Mouse (Mus musculus) forelimb bud, embryonic 11.5 days (tissue): Measurements from ENCODE around the gene Astn1.

Source experiments
- DNase-seq: peaks from one replicate; pipeline ENCODE4 v3.0.0-alpha.2; 2012; ENCODE audit warnings: low read depth, low spot score

Gene Astn1

DNA sequence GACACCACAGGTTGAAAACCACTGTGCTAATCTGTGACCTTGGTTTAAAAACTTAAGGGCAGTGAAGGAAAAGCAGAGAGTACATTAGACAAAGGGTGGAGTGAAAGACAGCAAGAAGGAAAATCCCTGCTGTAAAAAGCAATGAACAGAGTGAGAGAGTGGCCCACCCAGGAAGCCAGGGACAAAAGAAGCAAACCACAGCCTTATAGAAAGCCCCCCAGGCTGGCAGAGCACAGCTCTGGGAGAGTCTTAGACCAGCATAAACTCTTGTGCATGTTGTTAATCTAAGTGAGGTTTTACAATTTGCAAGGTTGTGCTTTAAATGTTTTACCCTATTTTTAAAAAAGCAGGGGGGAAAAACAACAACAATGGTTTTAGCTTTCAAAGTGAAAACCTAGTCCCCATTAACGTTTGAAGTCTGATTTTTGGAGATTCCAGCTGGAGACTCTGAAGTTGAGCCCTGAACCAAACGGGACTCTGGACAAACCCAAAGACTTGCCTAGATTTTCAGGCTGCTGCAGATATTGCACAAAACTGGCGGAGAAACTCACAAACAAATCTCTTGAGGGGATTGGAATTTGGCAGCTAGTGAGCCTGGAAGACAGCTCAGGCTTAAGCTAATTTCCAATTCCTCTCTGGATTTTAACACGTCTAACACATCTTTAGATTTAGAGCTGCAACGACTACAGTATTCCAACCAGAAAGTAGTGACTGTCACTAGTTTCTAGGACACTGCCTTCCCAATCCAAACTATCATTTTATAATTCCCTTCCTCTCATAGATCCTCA, 377.3 kb downstream of the Astn1 start:
- DNase-seq: no peak

- DNase-seq: no peak
Observed at GRCm38 (mm10) chr1:158740161-158740766, 378.2 kb downstream of the Astn1 start.

DNA sequence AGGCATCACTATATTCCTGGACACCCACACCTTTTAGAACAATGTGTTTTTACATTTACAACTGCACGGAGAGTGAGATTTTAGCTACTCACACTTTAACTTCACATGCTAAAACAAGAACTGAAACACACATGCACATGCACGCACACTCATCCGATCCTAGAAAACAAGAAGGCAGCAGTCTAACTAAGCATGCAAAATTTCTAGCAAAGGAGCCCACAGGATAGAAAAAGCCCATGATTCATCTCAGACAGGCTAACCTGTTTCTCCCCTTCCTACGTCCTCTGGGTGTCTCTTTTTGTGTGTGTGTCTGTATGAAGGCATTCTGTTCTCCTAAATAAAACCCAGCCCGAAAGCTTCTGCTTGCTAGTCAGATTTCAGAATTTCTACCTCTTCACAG, 378.9 kb downstream of the Astn1 start:
- no peak for DNase-seq
